Mouse (Mus musculus) subcutaneous adipose tissue, adult 2 months (tissue): Measurements from ENCODE around the gene B3gat3. TPM values are rescaled to one million over a fixed set of nuclear protein-coding genes. Genes with fewer than 3 reads are reported as not detected.

Experiments
- polyA plus RNA-seq: library from polyadenylated mRNA; depleted of rRNA; stranded (reverse); fragments of >200 nt; gene quantifications from 2 replicates; pipeline ENCODE4 v1.2.3, GENCODE M21; 2012; ENCODE audit warnings: low replicate concordance; rRNA removed

B3gat3 gene
- polyA plus RNA-seq = 78.6 and 99.5 TPM in 2 replicates

GRCm38 (mm10) chr19:8920073-8920736 lies at the start of gene B3gat3:
Gene B3gat3, plus strand, starts transcription at chr19:8920374.

GRCm38 (mm10) chr19:8871267-8872186 lies 48.6 kb upstream of the B3gat3 start, which contains the start of gene Ubxn1:
Gene Ubxn1, plus strand, starts transcription at chr19:8871496.

GRCm38 (mm10) chr19:8880311-8881033 lies 39.7 kb upstream of the B3gat3 start, which contains the start of gene Uqcc3:
Gene Uqcc3, minus strand, starts transcription at chr19:8880923.

GRCm38 (mm10) chr19:8883616-8884015 lies 36.6 kb upstream of the B3gat3 start, which contains the start of the genes Lbhd1 and Gm49403:
Gene Lbhd1, plus strand, starts transcription at chr19:8883732.
Gene Gm49403, plus strand, starts transcription at chr19:8883930.

GRCm38 (mm10) chr19:8888511-8889385 lies 31.4 kb upstream of the B3gat3 start, which contains the start of the genes 1810009A15Rik and Gm49416:
Gene 1810009A15Rik, plus strand, starts transcription at chr19:8888853.
Gene Gm49416, plus strand, starts transcription at chr19:8888926.

GRCm38 (mm10) chr19:8892829-8893766 lies 27.1 kb upstream of the B3gat3 start, which contains the start of gene Ints5:
Gene Ints5, plus strand, starts transcription at chr19:8893005.

GRCm38 (mm10) chr19:8897865-8898495 lies 22.2 kb upstream of the B3gat3 start, which contains the start of gene Ganab:
Gene Ganab, plus strand, starts transcription at chr19:8898071.

GRCm38 (mm10) chr19:8929224-8930088 lies 9.3 kb downstream of the B3gat3 start, which contains the start of the genes Rom1 and Eml3:
Gene Rom1, minus strand, starts transcription at chr19:8929356.
Gene Eml3, plus strand, starts transcription at chr19:8929552.

GRCm38 (mm10) chr19:8941515-8942217 lies 21.5 kb downstream of the B3gat3 start, which contains the start of gene Mta2:
Gene Mta2, plus strand, starts transcription at chr19:8941875.

GRCm38 (mm10) chr19:8953135-8954039 lies 33.2 kb downstream of the B3gat3 start, which contains the start of gene Tut1:
Gene Tut1, plus strand, starts transcription at chr19:8953847.

GRCm38 (mm10) chr19:8966590-8967372 lies 46.6 kb downstream of the B3gat3 start, which contains the start of gene Eef1g:
Gene Eef1g, plus strand, starts transcription at chr19:8967041.

